Comparison of ENCODE assay signal across 11 mouse cellular contexts in genomic region chr12:61526199-61526598, GRCm38 (mm10). TPM values are rescaled to one million over a fixed set of nuclear protein-coding genes. Genes with fewer than 3 reads are reported as not detected.
DNase-seq lines count a peak whose midpoint lies in the region; ATAC-seq lines count a peak whose summit lies in the region.
"Had no signal": no experiment of that assay in that cellular context is flagged by ENCODE, and none has a peak within 500 bp of the region (broad histone marks: within the 10 kb centered on the region; RNA-seq: fewer than 3 reads in every experiment).

No protein-coding gene starts in this region.

- H3K9ac ChIP-seq in forebrain, embryonic 11.5 days (ENCODE audit: low read length) = no peak overlapping the region
- peak overlapping the region; percentile 96 for H3K9ac ChIP-seq in midbrain, embryonic 16.5 days (ENCODE audit: low read depth, low read length)
- H3K9ac ChIP-seq: limb, embryonic 15.5 days had no signal

- peak; percentile 49 for ATAC-seq in forebrain, embryonic 11.5 days (replicated peaks; ENCODE audit: low FRiP score)
- ATAC-seq in midbrain, embryonic 16.5 days = peak; percentile 89
- ATAC-seq: Patski had no signal

- peaks cover 2% of the 10 kb centered on the region; the same call in 1 of the 2 replicates for H3K4me1 ChIP-seq in forebrain, embryonic 11.5 days (replicated peaks; ENCODE audit: control insufficient read depth, insufficient read depth, low read length)
- H3K4me1 ChIP-seq in midbrain, embryonic 16.5 days (ENCODE audit: control insufficient read depth, insufficient read depth, low read length) = peaks cover 12% of the 10 kb centered on the region; the same call in 1 of the 2 replicates

- peak; percentile 19 to 37 for DNase-seq in kidney, postnatal 4 days
- DNase-seq in kidney, adult 11 months = no peak
- peak; percentile 72 for DNase-seq in forebrain, embryonic 11.5 days (ENCODE audit: low spot score)
- DNase-seq in layer of hippocampus, adult 9-11 months = peak; percentile 85
- DNase-seq in spleen, postnatal 4 days (ENCODE audit: low spot score in 2 of 2) = no peak
- DNase-seq in adrenal gland, postnatal 4 days (ENCODE audit: low spot score in 2 of 2) = no peak
- no peak for DNase-seq in ovary, postnatal 36 days (ENCODE audit: low spot score)

- peak overlapping the region; percentile 21; the same call in 1 of the 2 replicates for H3K4me2 ChIP-seq in forebrain, embryonic 11.5 days (ENCODE audit: low read depth, low read length, severe bottlenecking)
- peak overlapping the region; percentile 70 for H3K4me2 ChIP-seq in midbrain, embryonic 16.5 days (ENCODE audit: low read length)
- H3K4me2 ChIP-seq: limb, embryonic 15.5 days had no signal

- no peaks in the 10 kb centered on the region for H3K36me3 ChIP-seq in forebrain, embryonic 11.5 days (ENCODE audit: control insufficient read depth, insufficient read depth, low read length)
- H3K36me3 ChIP-seq in midbrain, embryonic 16.5 days (ENCODE audit: control insufficient read depth, insufficient read depth, low read length) = no peaks in the 10 kb centered on the region
- H3K36me3 ChIP-seq: limb, embryonic 15.5 days had no signal

- no peak overlapping the region for H3K4me3 ChIP-seq in forebrain, embryonic 11.5 days (ENCODE audit: low read depth, low read length)
- H3K4me3 ChIP-seq in midbrain, embryonic 16.5 days (ENCODE audit: low read depth, low read length) = peak overlapping the region; percentile 76
- H3K4me3 ChIP-seq: limb, embryonic 15.5 days had no signal

- no peaks in the 10 kb centered on the region for H3K9me3 ChIP-seq in forebrain, embryonic 11.5 days (ENCODE audit: control insufficient read depth, low read length)
- no peaks in the 10 kb centered on the region for H3K9me3 ChIP-seq in midbrain, embryonic 16.5 days (replicated peaks; ENCODE audit: control insufficient read depth, low read length, poor library complexity, severe bottlenecking)
- H3K9me3 ChIP-seq: limb, embryonic 15.5 days had no signal

- H3K27ac ChIP-seq in forebrain, embryonic 11.5 days (ENCODE audit: low read depth, low read length) = no peak overlapping the region
- H3K27ac ChIP-seq in midbrain, embryonic 16.5 days (ENCODE audit: low read length) = peak overlapping the region; percentile 96
- H3K27ac ChIP-seq: limb, embryonic 15.5 days had no signal

- peaks cover 18% of the 10 kb centered on the region for H3K27me3 ChIP-seq in forebrain, embryonic 11.5 days (ENCODE audit: control insufficient read depth, insufficient read depth, low read length)
- no peaks in the 10 kb centered on the region for H3K27me3 ChIP-seq in midbrain, embryonic 16.5 days (ENCODE audit: control insufficient read depth, insufficient read depth, low read depth, low read length)

- WGBS in forebrain, embryonic 11.5 days = 2% methylated on average over 9 of the region's 9 CpGs
- under 1% methylated on average over 9 of the region's 9 CpGs for WGBS in midbrain, embryonic 16.5 days

RNA-seq across cellular contexts. Expression of gene Lrfn5, which starts 3.2 kb away (rescaled TPM):
- 4.0 and 4.3 TPM in 2 replicates for polyA plus RNA-seq in forebrain, embryonic 11.5 days (2014; fragmentation: Nextera tagmentation; extraction: Ambion mirVana)
- polyA plus RNA-seq in midbrain, embryonic 16.5 days (2015; fragmentation: Nextera tagmentation; extraction: Ambion mirVana) = 79.0 and 101 TPM in 2 replicates
- under 1 TPM; 0.50 to 0.93 TPM for total RNA-seq in adrenal gland, postnatal 4 days (2021)
- polyA plus RNA-seq: Patski; testis, adult 2 months had no signal

Comparison
In these comparisons a context has a peak if more than half of its experiments do, and no peak if none do; other contexts are left out.
1. DNase-seq: peak in kidney, postnatal 4 days (2 of 2), forebrain, embryonic 11.5 days (single experiment) and layer of hippocampus, adult 9-11 months (single experiment); none in kidney, adult 11 months (single experiment), spleen, postnatal 4 days (0 of 2), adrenal gland, postnatal 4 days (0 of 2) and ovary, postnatal 36 days (single experiment).
2. RNA of gene Lrfn5, which starts 3.2 kb away (polyA plus RNA-seq): 79.0 to 101 TPM in midbrain, embryonic 16.5 days; 4.0 to 4.3 TPM in forebrain, embryonic 11.5 days; every median in the first group is over 10 times any median in the second.